In genomic region chr12:70269724-70270123, GRCm38 (mm10) we compare ENCODE assay signal across 16 mouse cellular contexts.
"Had no signal": no experiment of that assay in that cellular context is flagged by ENCODE, and none has a peak within 500 bp of the region (broad histone marks: within the 10 kb centered on the region; RNA-seq: fewer than 3 reads in every experiment).

No protein-coding gene starts in this region.

- H3K27me3 ChIP-seq: lung, embryonic 15.5 days; midbrain, embryonic 13.5 days; midbrain, embryonic 15.5 days; neural tube, embryonic 12.5 days; stomach, embryonic 15.5 days had no signal

- H3K4me2 ChIP-seq: lung, embryonic 15.5 days; midbrain, embryonic 11.5 days; midbrain, embryonic 13.5 days; midbrain, embryonic 15.5 days; neural tube, embryonic 12.5 days; stomach, embryonic 15.5 days had no signal

- H3K9ac ChIP-seq: lung, embryonic 15.5 days; midbrain, embryonic 13.5 days; midbrain, embryonic 15.5 days; neural tube, embryonic 12.5 days; stomach, embryonic 15.5 days had no signal

- ATAC-seq: lung, postnatal 0 days; midbrain, embryonic 13.5 days; midbrain, embryonic 15.5 days had no signal

- H3K4me3 ChIP-seq: lung, embryonic 15.5 days; megakaryocyte, embryonic 14.5 days; midbrain, embryonic 13.5 days; midbrain, embryonic 15.5 days; neural tube, embryonic 12.5 days; stomach, embryonic 15.5 days had no signal

- H3K36me3 ChIP-seq: lung, embryonic 15.5 days; stomach, embryonic 15.5 days had no signal

- DNase-seq: lung, postnatal 14 days; lung, postnatal 36 days; right cerebral cortex, postnatal 14 days; thymus, adult 2 months; thymus, postnatal 25 days; thymus, postnatal 4 days had no signal

- H3K9me3 ChIP-seq: lung, embryonic 15.5 days; megakaryocyte, embryonic 14.5 days; midbrain, embryonic 13.5 days; midbrain, embryonic 15.5 days; neural tube, embryonic 12.5 days; stomach, embryonic 15.5 days had no signal

- H3K27ac ChIP-seq: lung, embryonic 15.5 days; macrophage; midbrain, embryonic 13.5 days; midbrain, embryonic 15.5 days; neural tube, embryonic 12.5 days; stomach, embryonic 15.5 days; stomach, postnatal 0 days had no signal

- H3K4me1 ChIP-seq: lung, embryonic 15.5 days; midbrain, embryonic 13.5 days; midbrain, embryonic 15.5 days; neural tube, embryonic 12.5 days; stomach, embryonic 15.5 days had no signal
